Mouse (Mus musculus): Measurements from ENCODE around the gene Gpha2. TPM values are rescaled to one million over a fixed set of nuclear protein-coding genes. Genes with fewer than 3 reads are reported as not detected.
A peak's percentile ranks its signal among the peaks of the same experiment; 100 is the strongest.

Gene Gpha2
- total RNA-seq, 2 experiments from 2014 or later, result not detected

DNA sequence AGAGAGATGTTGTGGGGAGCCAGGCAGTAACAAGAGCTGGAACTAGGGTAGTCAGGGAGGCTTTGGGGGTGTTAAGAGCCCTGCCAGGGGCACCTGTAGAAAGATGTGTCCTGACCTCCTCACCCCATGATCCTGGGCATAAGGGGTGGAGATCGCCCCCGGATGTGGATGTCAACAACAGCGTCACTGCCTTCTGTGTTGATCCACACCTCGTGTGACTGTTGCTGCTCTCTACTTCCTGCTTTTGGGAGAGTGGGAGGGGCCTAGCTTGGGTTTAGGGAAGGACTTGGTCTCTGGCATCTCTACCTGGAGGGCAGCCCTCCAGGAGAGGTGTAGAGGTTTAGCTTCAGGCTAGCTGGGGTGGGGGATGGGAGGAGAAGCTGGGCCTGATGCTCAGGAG, 16.1 kb downstream of the Gpha2 start:
- DNase-seq, result no peak

DNA sequence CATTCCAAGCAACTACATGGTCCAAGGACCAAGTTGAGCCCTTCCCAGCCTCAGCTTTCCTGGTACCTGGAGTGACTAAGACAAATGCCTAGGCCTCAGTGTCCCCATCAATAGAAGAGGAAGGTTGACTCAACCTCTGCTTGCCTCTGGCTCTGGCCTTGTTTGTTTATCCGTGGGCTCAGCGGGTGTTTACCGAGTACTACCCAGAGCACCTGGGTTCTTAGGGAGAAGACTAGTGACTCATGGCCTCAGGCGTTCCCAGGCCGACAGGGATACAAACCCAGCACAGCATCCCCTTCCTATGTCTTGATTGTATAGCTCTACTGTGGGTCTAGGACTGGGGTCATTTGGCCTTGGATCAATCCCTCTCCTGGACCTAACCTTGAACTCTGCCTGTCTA, 17.0 kb downstream of the Gpha2 start:
- no peak for DNase-seq

DNA sequence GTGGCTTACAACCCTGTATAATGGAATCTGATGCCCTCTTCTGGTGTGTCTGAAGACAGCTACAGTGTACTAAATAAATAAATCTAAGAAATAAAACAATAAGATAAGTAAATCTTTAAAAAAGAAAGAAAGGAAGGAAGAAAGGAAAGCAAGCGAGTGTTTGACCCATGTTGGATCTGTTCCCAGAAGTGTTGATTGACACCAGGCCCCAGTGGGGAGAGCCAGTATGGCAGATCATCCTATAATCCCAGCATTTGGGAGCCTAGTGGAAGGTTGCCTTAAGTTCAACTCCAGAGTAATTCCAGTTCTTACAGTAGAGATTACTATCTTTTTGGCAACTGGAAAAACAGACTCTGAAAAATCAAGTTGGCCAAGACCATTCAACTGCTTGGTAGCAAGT, 19.6 kb downstream of the Gpha2 start:
- no peak for DNase-seq

DNA sequence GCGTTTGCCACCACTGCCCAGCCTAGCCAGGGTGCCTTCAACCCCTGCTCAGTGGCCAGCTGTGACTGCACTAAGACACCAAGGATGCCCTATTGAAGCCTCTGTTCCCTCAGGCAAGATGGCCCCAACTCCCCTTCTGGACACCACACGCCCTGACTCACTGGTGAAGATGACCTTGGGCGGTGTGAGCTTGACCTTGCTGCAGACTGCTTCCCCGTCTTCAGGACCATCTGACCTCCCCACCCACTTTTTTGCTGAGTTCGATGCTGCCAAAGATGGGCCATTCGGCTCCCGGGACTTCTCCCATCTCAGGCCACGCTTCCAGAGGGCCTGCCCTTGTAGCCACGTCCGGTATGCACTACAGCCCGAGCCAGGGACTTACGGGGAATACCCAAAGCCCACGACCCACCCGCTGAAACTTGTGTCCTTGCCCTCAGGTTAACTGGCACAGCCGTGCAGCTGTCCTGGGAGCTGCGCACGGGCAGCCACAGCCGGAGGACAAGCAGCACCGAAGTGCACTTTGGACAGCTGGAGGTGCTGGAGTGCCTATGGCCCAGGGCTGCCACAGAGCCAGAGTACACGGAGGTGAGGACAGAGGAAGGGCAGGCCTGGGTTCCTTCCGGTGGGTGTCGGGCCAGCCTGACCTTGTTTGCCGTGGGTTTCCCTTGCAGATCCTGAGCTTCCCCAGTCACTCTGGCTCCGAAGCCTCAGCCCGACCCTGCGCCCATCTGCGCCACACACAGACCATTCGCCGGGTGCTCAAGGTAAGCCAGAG, 21.5 kb downstream of the Gpha2 start:
- no peak for DNase-seq

DNA sequence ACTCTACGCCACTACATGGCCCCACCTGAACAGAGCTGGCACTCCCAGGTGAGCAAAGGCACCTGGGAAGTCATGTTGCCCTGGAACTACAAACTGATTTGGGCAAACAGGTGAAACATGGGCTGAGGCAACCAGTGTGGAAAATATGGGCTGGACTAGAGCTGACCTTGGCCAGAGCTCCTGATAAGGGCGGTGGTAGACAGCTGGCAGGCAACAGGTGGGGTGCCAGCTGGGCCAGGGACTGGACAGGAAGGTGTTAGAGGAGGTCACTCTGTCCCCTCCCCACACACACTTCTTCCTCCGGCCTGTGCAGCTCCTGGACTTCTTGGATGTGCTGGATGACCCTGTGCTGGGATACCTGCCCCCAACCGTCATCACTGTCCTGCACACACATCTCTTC, 26.8 kb downstream of the Gpha2 start:
- no peak for DNase-seq

DNA sequence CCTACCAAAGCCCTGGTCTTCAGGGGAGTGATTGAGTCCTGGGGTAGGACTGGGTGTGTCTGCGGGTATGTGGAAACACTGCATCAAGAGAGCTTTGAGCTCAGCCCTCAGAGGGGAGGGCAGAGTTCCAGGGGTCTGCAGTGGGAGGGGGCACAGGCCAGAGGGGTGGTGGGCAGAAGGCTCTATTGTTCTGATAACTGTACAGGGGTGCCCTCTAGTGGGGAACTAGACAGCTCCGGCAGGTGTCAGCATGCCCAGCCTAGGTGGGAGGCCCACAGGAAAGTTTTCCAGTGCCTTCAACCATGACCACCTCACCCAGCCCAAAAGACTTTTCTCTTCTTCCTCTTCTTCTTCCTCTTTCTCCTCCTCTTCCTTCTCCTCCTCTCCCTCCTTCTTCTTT, 34.2 kb downstream of the Gpha2 start:
- DNase-seq, result no peak

DNA sequence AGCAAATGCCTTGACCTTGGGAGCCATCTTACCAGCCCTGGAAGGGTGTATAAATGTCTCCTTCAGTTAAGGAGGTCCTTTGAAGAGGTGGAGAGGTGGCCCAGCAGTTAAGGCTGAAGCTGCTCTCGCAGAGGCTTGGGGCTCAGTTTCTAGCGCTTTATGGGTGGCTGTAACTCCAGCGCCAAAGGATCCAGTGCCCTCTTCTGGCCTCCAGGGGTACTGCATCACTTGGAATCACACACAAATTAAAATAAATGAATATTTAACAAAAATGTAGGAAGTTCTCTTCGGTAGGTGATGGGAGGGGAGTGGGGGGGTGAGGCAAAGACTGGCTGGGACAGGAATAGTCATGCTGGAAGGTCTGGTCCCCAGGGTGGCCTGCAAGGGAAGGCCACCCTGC, 34.8 kb downstream of the Gpha2 start:
- DNase-seq, result no peak

DNA sequence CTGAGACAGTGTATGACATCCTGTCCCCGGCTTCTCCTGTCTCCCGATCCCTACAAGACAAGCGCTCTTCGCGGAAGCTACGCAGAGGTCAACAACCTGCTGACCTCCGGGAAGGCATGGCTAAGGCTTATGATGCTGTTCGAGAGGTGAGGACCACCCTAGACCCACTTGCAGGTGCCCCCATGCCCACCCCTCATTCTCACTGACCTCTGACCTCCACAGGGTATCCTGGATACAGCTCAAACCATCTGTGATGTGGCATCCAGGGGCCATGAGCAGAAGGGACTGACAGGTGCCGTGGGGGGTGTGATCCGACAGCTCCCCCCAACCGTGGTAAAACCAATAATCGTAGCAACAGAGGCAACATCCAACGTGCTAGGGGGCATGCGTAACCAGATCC, 35.2 kb downstream of the Gpha2 start:
- no peak for DNase-seq

DNA sequence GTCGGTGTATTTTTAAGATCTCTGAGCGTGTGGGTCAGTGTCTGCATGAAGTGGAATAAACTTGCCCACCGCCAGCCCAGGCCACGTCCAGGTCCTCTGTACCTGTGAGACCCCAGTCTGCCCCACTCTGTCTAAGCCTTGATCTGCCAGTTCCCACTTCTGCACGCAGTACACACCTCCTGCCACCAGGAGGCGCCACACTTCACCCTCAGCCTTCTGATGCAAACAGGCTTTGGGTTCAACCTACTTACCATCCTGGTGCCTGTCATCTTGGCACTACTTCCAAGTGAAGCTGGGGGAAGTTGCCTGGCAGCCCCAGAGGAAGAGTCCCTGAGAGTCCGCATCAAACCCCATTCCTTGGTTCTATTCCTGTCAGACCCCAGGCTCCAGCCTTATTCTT, 36.0 kb downstream of the Gpha2 start:
- DNase-seq, result peak in 1 of 2 experiments; percentile 52

DNA sequence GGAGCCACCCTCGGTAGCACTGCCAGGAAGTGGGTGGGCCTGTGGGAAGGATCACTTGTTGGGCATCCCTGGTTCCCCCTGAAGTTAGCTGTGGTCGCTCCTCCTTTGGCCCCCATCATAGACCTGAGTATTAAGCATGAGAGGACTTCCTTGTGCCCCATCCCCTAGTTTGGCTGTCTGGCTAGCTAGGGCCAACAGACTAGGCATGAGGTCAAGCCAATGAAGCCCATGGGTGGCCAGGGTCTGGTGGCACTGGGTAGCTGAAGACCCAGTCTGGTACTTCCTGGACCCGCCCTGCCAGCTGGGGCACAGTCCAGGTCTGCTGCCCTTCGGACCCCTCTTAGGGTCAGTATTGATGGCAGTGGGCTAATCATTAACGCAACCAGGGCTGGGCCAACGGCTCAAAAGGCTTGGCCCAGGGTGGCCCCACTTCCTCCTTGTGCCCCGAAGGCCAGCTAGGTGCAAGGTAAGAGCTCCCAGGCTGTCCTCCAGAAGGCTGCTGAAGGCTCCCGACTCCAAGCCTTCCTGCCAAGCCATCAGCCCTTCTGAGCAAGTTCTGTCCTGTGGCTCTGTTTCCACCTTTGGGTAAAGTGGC, 36.8 kb downstream of the Gpha2 start:
- no peak for DNase-seq

DNA sequence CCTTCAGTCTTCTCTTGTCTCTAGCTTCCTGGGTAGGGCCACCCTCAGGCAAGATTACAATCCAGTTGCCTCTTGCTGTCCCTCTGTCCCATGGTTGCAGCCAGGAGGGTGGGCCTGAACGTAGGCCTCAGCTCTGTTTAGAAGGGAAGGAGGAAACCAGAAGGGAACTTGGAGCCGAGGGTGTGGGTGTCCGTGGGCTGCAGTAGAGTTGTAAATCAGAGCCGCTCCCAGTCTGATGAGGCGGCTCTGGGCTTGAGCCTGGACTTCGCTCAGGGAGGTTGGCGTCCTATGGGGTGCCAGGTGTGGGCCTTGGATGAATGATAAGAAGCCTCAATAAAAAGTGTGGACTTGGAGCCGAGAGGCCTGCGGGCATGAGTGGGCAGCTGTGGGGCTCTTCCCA, 38.0 kb downstream of the Gpha2 start:
- no peak for DNase-seq

DNA sequence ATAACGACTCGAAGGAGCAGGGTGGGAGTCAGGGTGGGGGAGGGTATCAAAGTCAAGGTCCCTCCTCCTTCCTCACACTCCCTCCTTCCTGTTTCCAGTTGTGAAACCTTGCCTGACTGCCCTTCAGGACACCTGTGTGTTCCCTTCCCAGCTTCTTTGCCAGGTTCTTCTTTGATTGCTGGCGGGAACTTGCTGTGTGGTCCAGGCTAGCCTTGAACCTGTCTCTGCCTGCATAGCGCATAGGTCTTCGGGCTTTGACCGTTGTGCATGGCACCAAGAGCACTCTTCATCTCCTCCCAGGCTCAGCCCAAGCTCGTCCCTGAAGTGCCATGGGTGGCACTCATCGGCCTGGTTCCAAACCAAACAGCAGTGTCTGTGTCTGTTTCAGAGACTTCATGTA, 38.8 kb downstream of the Gpha2 start:
- DNase-seq, result no peak

DNA sequence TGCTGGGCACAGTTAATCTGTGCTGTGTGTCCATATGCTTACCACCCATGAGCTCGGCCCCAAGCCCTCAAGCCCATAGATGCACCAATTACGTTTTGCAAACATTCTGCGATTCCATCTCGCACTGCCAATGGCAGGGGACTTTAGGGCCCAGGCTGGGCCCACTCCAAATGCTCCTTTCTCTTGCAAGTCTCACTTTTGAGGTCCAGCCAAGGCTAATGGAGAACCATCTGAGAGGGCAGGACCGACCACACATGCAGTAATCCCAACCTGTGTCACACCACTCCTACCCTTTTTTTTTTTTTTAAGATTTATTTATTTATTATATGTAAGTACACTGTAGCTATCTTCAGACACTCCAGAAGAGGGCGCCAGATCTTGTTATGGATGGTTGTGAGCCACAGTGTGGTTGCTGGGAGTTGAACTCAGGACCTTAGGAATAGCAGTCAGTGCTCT, 39.6 kb downstream of the Gpha2 start:
- DNase-seq, result no peak

DNA sequence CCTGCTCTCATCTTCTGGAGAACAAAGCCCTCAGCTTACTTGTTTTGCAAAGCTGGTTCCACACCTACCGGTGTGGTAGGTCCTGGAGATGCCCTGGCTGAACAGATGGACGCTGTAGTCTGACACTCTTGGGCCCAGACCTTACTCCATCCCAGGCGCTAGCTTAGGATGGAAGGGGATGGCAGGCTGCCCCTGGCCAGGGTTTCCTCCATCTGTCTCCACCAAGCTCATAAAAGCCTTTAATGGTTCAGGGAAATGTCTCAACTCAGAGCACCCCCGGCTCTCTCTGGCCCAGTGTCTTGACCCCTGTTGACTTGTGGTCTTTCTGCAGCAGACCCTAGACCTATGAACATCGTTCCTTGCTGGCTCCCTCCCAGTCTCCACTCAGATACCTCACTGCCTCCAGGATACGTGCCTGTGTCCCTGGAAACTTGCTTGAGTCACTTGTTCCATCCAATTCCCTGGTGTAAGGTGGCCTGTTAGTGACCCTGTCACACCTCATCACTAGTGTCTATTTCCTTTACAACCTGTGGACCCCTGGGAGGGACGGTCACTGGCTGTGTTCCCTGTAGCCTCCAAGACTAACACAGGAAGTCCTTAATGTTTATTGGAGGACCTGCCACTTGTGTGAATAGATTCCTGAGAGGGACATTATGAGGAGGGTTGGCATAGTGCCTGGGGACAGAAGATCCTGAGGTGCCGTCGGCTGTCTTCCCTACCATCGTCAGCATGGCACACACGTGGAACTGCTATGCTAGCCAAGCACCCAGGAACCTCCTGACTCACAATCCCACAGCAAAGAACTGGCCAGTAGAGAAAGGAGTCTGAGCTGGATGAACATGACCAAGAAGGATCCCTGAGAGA, 41.4 kb downstream of the Gpha2 start:
- no peak for DNase-seq

DNA sequence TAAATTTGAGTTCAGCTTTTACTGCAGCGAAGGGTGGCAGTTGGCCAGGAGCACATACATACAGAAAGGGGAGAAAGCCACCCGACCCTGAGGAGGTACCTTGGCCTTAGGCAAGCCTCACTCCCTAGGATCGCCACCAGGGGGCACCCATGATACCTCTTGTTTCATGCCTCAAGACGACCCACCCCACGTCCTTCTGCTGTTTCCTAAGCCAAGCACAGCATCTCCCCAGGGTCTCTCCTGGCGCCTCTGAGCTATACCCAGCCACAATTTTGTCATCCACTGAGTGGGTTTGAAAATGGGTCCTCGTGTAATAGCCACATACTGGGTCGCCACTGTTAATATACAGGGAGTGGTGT, 42.0 kb downstream of the Gpha2 start:
- DNase-seq, result peak; percentile 75 to 81

DNA sequence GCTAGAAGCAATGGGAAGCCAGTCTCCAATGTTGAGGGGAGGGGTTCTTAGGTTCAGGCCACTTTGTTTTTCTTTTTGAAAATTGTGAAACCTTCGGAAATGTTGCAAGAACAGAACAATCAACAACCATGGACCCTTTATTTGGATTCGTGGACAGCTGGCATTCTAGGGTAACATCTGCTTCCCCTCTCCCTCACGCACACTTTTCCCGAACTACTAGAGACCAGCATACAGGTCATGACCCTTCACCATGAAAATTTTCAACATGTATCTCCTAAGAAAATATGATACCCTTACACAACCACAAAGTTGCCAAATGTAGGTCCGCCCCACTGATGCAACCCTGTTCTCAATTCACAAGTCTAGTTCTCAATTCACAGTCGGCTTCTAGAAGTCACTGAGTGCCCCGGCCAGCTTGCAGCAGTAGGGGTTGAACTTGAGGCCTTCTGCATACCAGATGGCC, 42.5 kb downstream of the Gpha2 start:
- DNase-seq, result no peak

DNA sequence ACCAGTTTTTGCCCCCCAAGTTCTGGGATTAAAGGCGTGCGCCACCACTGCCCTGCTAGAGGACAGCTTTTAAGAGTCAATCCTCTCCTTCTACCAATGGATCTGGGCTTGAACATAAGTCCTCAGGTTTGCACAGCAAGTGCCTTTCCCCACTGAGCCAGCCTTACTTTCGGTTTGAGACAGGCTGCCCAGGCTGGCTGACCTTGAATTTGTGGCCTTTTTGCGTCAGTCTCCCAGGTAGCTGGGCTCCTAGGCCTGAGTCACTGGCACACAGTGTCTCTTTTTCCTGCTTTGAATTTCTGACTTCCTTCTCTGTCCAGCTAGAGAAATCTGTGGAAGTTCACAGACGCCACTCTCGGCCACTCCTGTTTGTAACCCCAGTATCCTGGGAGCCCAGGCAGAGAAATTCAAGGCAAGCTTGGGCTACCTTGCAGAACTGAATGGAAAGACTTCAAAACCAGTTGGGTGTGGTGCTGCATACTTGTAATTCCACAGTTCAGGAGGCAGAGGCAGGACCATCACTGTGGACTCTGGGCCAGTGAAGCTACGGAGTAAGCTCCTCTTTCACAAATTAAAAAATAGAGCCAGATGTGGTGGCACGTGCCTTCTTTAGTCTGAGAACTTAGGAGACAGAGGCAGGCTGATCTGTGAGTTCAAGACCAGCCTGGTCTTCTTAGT, 43.8 kb downstream of the Gpha2 start:
- DNase-seq, result no peak

DNA sequence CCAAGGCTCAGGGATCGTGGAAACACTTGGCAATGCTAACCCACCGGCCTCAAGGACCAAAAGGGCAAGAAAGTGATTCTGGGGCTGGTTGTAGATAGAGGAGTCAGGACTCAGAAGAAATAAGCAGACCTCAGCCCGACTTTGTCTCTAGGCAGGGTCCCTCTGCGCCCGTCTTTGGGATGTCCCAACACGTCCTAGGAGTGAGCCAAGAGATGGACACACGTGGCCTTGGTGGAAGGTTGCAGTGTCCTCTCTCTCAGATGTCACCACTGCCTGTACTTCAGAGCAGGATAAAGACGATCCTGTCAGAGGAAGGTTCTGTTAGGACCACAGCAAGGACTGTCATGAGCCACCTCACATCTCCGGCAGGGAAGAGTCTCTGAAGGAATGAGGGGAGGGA, 44.5 kb downstream of the Gpha2 start:
- DNase-seq, result no peak

DNA sequence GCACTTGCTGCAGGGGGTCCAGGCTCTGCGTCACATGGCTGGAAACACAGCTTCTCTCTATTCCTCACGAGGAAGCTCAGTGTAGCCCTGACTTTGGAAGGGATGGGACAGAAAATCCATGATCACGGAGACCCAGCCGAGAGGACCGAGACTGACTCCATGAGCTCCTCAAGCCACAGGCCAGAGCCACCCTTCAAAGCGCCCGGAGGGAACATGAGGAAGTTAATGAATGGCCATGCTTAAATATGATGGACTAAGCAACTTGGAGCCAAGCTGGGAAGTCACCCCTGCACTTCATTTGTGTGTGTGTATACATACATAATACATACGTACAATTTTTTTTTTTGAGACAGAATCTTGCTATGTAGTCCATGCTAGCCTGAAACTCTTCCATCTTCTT, 45.0 kb downstream of the Gpha2 start:
- no peak for DNase-seq

DNA sequence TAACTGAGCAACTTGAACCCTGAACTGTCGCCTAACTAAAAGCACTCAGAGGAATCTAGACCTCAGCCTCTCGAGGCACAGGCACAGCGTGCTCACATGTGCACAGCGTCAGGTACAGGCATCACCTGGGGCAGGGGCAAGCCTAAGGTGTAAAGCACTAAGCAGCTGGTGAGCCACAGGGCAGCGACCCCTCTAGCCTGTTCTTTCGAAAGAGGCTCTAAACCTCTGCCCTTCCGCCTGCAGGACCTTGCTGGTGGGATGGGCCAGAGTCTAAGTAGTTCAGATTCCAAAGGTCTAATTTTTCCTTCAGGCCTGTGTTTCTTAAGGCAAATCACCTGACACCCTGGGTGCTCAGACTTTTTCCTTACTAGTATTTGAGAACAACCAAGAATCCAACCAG, 45.9 kb downstream of the Gpha2 start:
- no peak for DNase-seq

DNA sequence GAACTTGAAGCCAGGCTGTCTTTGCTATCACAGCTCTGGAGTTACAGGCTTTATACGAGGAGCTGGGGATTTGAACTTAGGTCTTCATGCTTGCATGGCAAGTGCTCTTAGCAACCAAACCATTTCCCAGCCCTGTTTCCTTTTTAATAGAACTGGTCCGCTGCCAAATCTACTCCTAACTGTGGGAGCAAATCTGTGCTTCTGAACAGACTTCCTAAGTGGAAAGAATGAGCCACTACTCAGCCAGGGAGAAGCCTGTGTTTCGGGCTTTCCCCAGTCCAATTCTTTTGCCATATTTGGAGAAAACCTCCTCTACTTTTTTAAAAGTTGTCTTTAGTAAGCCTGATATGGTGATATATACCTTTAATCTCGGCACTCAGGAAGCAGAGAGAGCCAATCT, 46.6 kb downstream of the Gpha2 start:
- DNase-seq, result no peak

DNA sequence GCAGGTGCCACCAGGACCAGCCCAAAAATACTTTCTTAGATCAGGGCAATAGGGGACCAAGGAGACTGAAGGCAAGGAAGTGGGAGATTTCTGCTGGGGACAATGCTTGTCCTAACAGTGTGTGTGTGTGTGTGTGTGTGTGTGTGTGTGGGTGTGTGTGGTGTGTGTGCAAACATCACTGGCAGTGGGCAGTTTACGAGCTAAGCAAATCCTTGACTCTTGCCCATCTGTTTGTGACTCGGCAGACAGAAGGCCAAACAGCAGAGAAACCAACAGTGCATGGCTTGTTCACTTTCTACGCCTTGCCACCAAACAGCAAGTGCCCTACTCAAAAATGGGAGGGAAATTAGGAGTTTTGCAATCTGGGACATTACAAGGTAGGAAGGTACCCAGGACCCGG, 47.4 kb downstream of the Gpha2 start:
- no peak for DNase-seq

All from layer of hippocampus, postnatal 36 days (tissue).